Mouse (Mus musculus): ENCODE data around the gene Bckdk. TPM values are rescaled to one million over a fixed set of nuclear protein-coding genes. Genes with fewer than 3 reads are reported as not detected.
A peak's percentile ranks its signal among the peaks of the same experiment; 100 is the strongest.

Gene Bckdk
- polyA plus RNA-seq, 1 experiment from 2014 or later: 141 TPM

GRCm38 (mm10) chr7:127876041-127876466 lies 27.8 kb upstream of the Bckdk start, which contains the start of gene Zfp646:
TSS of gene Zfp646 (plus strand) at chr7:127876221.
- no peaks in the 10 kb centered on the region for H3K9me3 ChIP-seq (replicated peaks; ENCODE audit: control insufficient read depth, low read length)
- peak within 1 kb of the TSS; percentile 98 for H3K27ac ChIP-seq (ENCODE audit: low read length)
- peaks cover 25% of the 10 kb centered on the region for H3K36me3 ChIP-seq (ENCODE audit: control insufficient read depth, insufficient read depth)
- WGBS: under 1% methylated on average over 41 of the region's 41 CpGs
- H3K4me1 ChIP-seq (ENCODE audit: control insufficient read depth, insufficient read depth, low read length): peaks cover 16% of the 10 kb centered on the region
- H3K4me3 ChIP-seq (ENCODE audit: low read length): peak within 1 kb of the TSS; percentile 88
- peak within 1 kb of the TSS; percentile 89 for H3K4me2 ChIP-seq (ENCODE audit: low read depth, low read length)
- peak within 1 kb of the TSS; percentile 96 for H3K9ac ChIP-seq (ENCODE audit: low read length)
- H3K27me3 ChIP-seq (ENCODE audit: control insufficient read depth, insufficient read depth, low read length): no peaks in the 10 kb centered on the region
- ATAC-seq (replicated peaks; ENCODE audit: extremely low read depth, insufficient read depth, low FRiP score): peak; percentile 89

GRCm38 (mm10) chr7:127876467-127877348 lies 27.2 kb upstream of the Bckdk start, which contains the start of gene Zfp668:
TSS of gene Zfp668 (minus strand) at chr7:127876828.
- peaks cover 32% of the 10 kb centered on the region for H3K36me3 ChIP-seq (ENCODE audit: control insufficient read depth, insufficient read depth)
- H3K27ac ChIP-seq (ENCODE audit: low read length): peak within 1 kb of the TSS; percentile 98
- peaks cover 16% of the 10 kb centered on the region for H3K4me1 ChIP-seq (ENCODE audit: control insufficient read depth, insufficient read depth, low read length)
- ATAC-seq (replicated peaks; ENCODE audit: extremely low read depth, insufficient read depth, low FRiP score): peak; percentile 62
- H3K9me3 ChIP-seq (replicated peaks; ENCODE audit: control insufficient read depth, low read length): no peaks in the 10 kb centered on the region
- under 1% methylated on average over 60 of the region's 60 CpGs for WGBS
- H3K4me2 ChIP-seq (ENCODE audit: low read depth, low read length): peak within 1 kb of the TSS; percentile 76
- peak within 1 kb of the TSS; percentile 88 for H3K4me3 ChIP-seq (ENCODE audit: low read length)
- H3K27me3 ChIP-seq (ENCODE audit: control insufficient read depth, insufficient read depth, low read length): no peaks in the 10 kb centered on the region
- H3K9ac ChIP-seq (ENCODE audit: low read length): peak within 1 kb of the TSS; percentile 96

GRCm38 (mm10) chr7:127879301-127879700 lies 24.6 kb upstream of the Bckdk start:
- H3K9ac ChIP-seq (ENCODE audit: low read length): no peak overlapping the region
- no peak overlapping the region for H3K27ac ChIP-seq (ENCODE audit: low read length)
- no peaks in the 10 kb centered on the region for H3K9me3 ChIP-seq (replicated peaks; ENCODE audit: control insufficient read depth, low read length)
- 93% methylated on average over 9 of the region's 9 CpGs for WGBS
- H3K4me1 ChIP-seq (ENCODE audit: control insufficient read depth, insufficient read depth, low read length): peaks cover 23% of the 10 kb centered on the region
- H3K4me2 ChIP-seq (ENCODE audit: low read depth, low read length): no peak overlapping the region
- peaks cover 54% of the 10 kb centered on the region for H3K36me3 ChIP-seq (ENCODE audit: control insufficient read depth, insufficient read depth)
- H3K27me3 ChIP-seq (ENCODE audit: control insufficient read depth, insufficient read depth, low read length): no peaks in the 10 kb centered on the region
- no peak overlapping the region for H3K4me3 ChIP-seq (ENCODE audit: low read length)
- no peak for ATAC-seq (replicated peaks; ENCODE audit: extremely low read depth, insufficient read depth, low FRiP score)

- Histone ChIP-seq H3K4me3 (ENCODE audit: low read length) (no peak overlapping the region), H3K36me3 (ENCODE audit: control insufficient read depth, insufficient read depth) (peaks cover 62% of the 10 kb centered on the region), H3K4me1 (ENCODE audit: control insufficient read depth, insufficient read depth, low read length) (peaks cover 15% of the 10 kb centered on the region), H3K9ac (ENCODE audit: low read length) (no peak overlapping the region), H3K27ac (ENCODE audit: low read length) (no peak overlapping the region), H3K4me2 (ENCODE audit: low read depth, low read length) (no peak overlapping the region), H3K9me3 (replicated peaks; ENCODE audit: control insufficient read depth, low read length) (no peaks in the 10 kb centered on the region), H3K27me3 (ENCODE audit: control insufficient read depth, insufficient read depth, low read length) (no peaks in the 10 kb centered on the region)
- no peak for ATAC-seq (replicated peaks; ENCODE audit: extremely low read depth, insufficient read depth, low FRiP score)
- 72% methylated on average over 12 of the region's 12 CpGs for WGBS
These were observed 23.5 kb upstream of the Bckdk start for GRCm38 (mm10) chr7:127880431-127880830.

GRCm38 (mm10) chr7:127885951-127886350 lies 17.9 kb upstream of the Bckdk start:
- peaks cover 50% of the 10 kb centered on the region for H3K36me3 ChIP-seq (ENCODE audit: control insufficient read depth, insufficient read depth)
- ATAC-seq (replicated peaks; ENCODE audit: extremely low read depth, insufficient read depth, low FRiP score): 0 out of 2 replicates have a peak, but pooled peaks have one; percentile 38
- H3K4me2 ChIP-seq (ENCODE audit: low read depth, low read length): no peak overlapping the region
- H3K27ac ChIP-seq (ENCODE audit: low read length): no peak overlapping the region
- no peak overlapping the region for H3K4me3 ChIP-seq (ENCODE audit: low read length)
- H3K9me3 ChIP-seq (replicated peaks; ENCODE audit: control insufficient read depth, low read length): no peaks in the 10 kb centered on the region
- H3K4me1 ChIP-seq (ENCODE audit: control insufficient read depth, insufficient read depth, low read length): peaks cover 11% of the 10 kb centered on the region
- no peaks in the 10 kb centered on the region for H3K27me3 ChIP-seq (ENCODE audit: control insufficient read depth, insufficient read depth, low read length)
- no peak overlapping the region for H3K9ac ChIP-seq (ENCODE audit: low read length)
- 55% methylated on average over 6 of the region's 6 CpGs for WGBS

- WGBS: 84% methylated on average over 6 of the region's 6 CpGs
- ATAC-seq (replicated peaks; ENCODE audit: extremely low read depth, insufficient read depth, low FRiP score): no peak
- H3K27ac ChIP-seq (ENCODE audit: low read length): no peak overlapping the region
- no peaks in the 10 kb centered on the region for H3K27me3 ChIP-seq (ENCODE audit: control insufficient read depth, insufficient read depth, low read length)
- H3K4me3 ChIP-seq (ENCODE audit: low read length): no peak overlapping the region
- peaks cover 11% of the 10 kb centered on the region for H3K4me1 ChIP-seq (ENCODE audit: control insufficient read depth, insufficient read depth, low read length)
- H3K9me3 ChIP-seq (replicated peaks; ENCODE audit: control insufficient read depth, low read length): no peaks in the 10 kb centered on the region
- no peak overlapping the region for H3K4me2 ChIP-seq (ENCODE audit: low read depth, low read length)
- peaks cover 44% of the 10 kb centered on the region for H3K36me3 ChIP-seq (ENCODE audit: control insufficient read depth, insufficient read depth)
- H3K9ac ChIP-seq (ENCODE audit: low read length): no peak overlapping the region
These were observed 17.3 kb upstream of the Bckdk start for GRCm38 (mm10) chr7:127886551-127886950.

GRCm38 (mm10) chr7:127887191-127887590 lies 16.7 kb upstream of the Bckdk start:
- Histone ChIP-seq H3K36me3 (ENCODE audit: control insufficient read depth, insufficient read depth) (peaks cover 38% of the 10 kb centered on the region), H3K9me3 (replicated peaks; ENCODE audit: control insufficient read depth, low read length) (no peaks in the 10 kb centered on the region), H3K27ac (ENCODE audit: low read length) (no peak overlapping the region), H3K4me2 (ENCODE audit: low read depth, low read length) (no peak overlapping the region), H3K27me3 (ENCODE audit: control insufficient read depth, insufficient read depth, low read length) (no peaks in the 10 kb centered on the region), H3K4me1 (ENCODE audit: control insufficient read depth, insufficient read depth, low read length) (peaks cover 11% of the 10 kb centered on the region), H3K9ac (ENCODE audit: low read length) (no peak overlapping the region), H3K4me3 (ENCODE audit: low read length) (no peak overlapping the region)
- ATAC-seq (replicated peaks; ENCODE audit: extremely low read depth, insufficient read depth, low FRiP score): no peak
- WGBS: 75% methylated on average over 8 of the region's 8 CpGs

GRCm38 (mm10) chr7:127887781-127888180 lies 16.1 kb upstream of the Bckdk start:
- Histone ChIP-seq H3K27me3 (ENCODE audit: control insufficient read depth, insufficient read depth, low read length) (no peaks in the 10 kb centered on the region), H3K36me3 (ENCODE audit: control insufficient read depth, insufficient read depth) (peaks cover 36% of the 10 kb centered on the region), H3K4me3 (ENCODE audit: low read length) (no peak overlapping the region), H3K9ac (ENCODE audit: low read length) (no peak overlapping the region), H3K9me3 (replicated peaks; ENCODE audit: control insufficient read depth, low read length) (no peaks in the 10 kb centered on the region), H3K27ac (ENCODE audit: low read length) (no peak overlapping the region), H3K4me1 (ENCODE audit: control insufficient read depth, insufficient read depth, low read length) (peaks cover 11% of the 10 kb centered on the region), H3K4me2 (ENCODE audit: low read depth, low read length) (no peak overlapping the region)
- 78% methylated on average over 3 of the region's 3 CpGs for WGBS
- ATAC-seq (replicated peaks; ENCODE audit: extremely low read depth, insufficient read depth, low FRiP score): no peak

GRCm38 (mm10) chr7:127888821-127889220 lies 15.1 kb upstream of the Bckdk start:
- H3K4me3 ChIP-seq (ENCODE audit: low read length): no peak overlapping the region
- ATAC-seq (replicated peaks; ENCODE audit: extremely low read depth, insufficient read depth, low FRiP score): no peak
- 64% methylated on average over 3 of the region's 3 CpGs for WGBS

More at GRCm38 (mm10) chr7:127888821-127889220, 15.1 kb upstream of the Bckdk start:
- Histone ChIP-seq H3K27ac (ENCODE audit: low read length) (no peak overlapping the region), H3K27me3 (ENCODE audit: control insufficient read depth, insufficient read depth, low read length) (no peaks in the 10 kb centered on the region), H3K36me3 (ENCODE audit: control insufficient read depth, insufficient read depth) (peaks cover 30% of the 10 kb centered on the region), H3K9me3 (replicated peaks; ENCODE audit: control insufficient read depth, low read length) (no peaks in the 10 kb centered on the region), H3K4me1 (ENCODE audit: control insufficient read depth, insufficient read depth, low read length) (peaks cover 5% of the 10 kb centered on the region), H3K4me2 (ENCODE audit: low read depth, low read length) (no peak overlapping the region), H3K9ac (ENCODE audit: low read length) (no peak overlapping the region)
